Mouse (Mus musculus): Measurements from ENCODE around the gene Slc11a1.

Gene Slc11a1

GRCm38 (mm10) chr1:74386714-74387385, 11.9 kb downstream of the Slc11a1 start:
- in situ Hi-C loops (cut with MboI, MseI): loop anchor here (10.0 to 25.0 kb wide), 2 partner anchors 92 to 450 kb away; no protein-coding TSS in a partner anchor

- in situ Hi-C loops (cut with MboI, MseI): loop anchor here (10.0 to 25.0 kb wide), 2 partner anchors 93 to 450 kb away; no protein-coding TSS in a partner anchor
Observed at GRCm38 (mm10) chr1:74387386-74387988, 12.5 kb downstream of the Slc11a1 start.

GRCm38 (mm10) chr1:74388398-74388920, 13.5 kb downstream of the Slc11a1 start:
- in situ Hi-C loops (cut with MboI, MseI): loop anchor here (10.0 to 25.0 kb wide), 2 partner anchors 94 to 451 kb away; no protein-coding TSS in a partner anchor

- in situ Hi-C loops (cut with MboI, MseI): loop anchor here (10.0 to 25.0 kb wide), 2 partner anchors 95 to 453 kb away; no protein-coding TSS in a partner anchor
Observed at GRCm38 (mm10) chr1:74389831-74390286, 14.9 kb downstream of the Slc11a1 start.

- in situ Hi-C loops (cut with MboI, MseI): loop anchor here (25.0 kb wide), 1 partner anchor 453 kb away; no protein-coding TSS in a partner anchor
Observed at GRCm38 (mm10) chr1:74390287-74390906, 15.4 kb downstream of the Slc11a1 start.

GRCm38 (mm10) chr1:74390924-74391748, 16.1 kb downstream of the Slc11a1 start, which contains the start of gene Ctdsp1:
TSS of gene Ctdsp1 (plus strand) at chr1:74391509.
- in situ Hi-C loops (cut with MboI, MseI): loop anchor here (25.0 kb wide), 1 partner anchor 454 kb away; no protein-coding TSS in a partner anchor

- in situ Hi-C loops (cut with MboI, MseI): loop anchor here (25.0 kb wide), 1 partner anchor 455 kb away; no protein-coding TSS in a partner anchor
Observed at GRCm38 (mm10) chr1:74391844-74392441, 16.9 kb downstream of the Slc11a1 start.

GRCm38 (mm10) chr1:74392446-74392994, 17.5 kb downstream of the Slc11a1 start:
- in situ Hi-C loops (cut with MboI, MseI): loop anchor here (25.0 kb wide), 1 partner anchor 455 kb away; no protein-coding TSS in a partner anchor

- in situ Hi-C loops (cut with MboI, MseI): loop anchor here (25.0 kb wide), 1 partner anchor 456 kb away; no protein-coding TSS in a partner anchor
Observed at GRCm38 (mm10) chr1:74393010-74393409, 18.0 kb downstream of the Slc11a1 start.

GRCm38 (mm10) chr1:74393697-74394096, 18.7 kb downstream of the Slc11a1 start:
- in situ Hi-C loops (cut with MboI, MseI): loop anchor here (25.0 kb wide), 1 partner anchor 456 kb away; no protein-coding TSS in a partner anchor

- in situ Hi-C loops (cut with MboI, MseI): loop anchor here (25.0 kb wide), 1 partner anchor 457 kb away; no protein-coding TSS in a partner anchor
Observed at GRCm38 (mm10) chr1:74394311-74394710, 19.3 kb downstream of the Slc11a1 start.

GRCm38 (mm10) chr1:74394858-74395257, 19.9 kb downstream of the Slc11a1 start:
- in situ Hi-C loops (cut with MboI, MseI): loop anchor here (25.0 kb wide), 1 partner anchor 458 kb away; no protein-coding TSS in a partner anchor

GRCm38 (mm10) chr1:74395290-74395689, 20.3 kb downstream of the Slc11a1 start:
- in situ Hi-C loops (cut with MboI, MseI): loop anchor here (25.0 kb wide), 1 partner anchor 458 kb away; no protein-coding TSS in a partner anchor

- in situ Hi-C loops (cut with MboI, MseI): loop anchor here (25.0 kb wide), 1 partner anchor 459 kb away; no protein-coding TSS in a partner anchor
Observed at GRCm38 (mm10) chr1:74396456-74397222, 21.6 kb downstream of the Slc11a1 start.

GRCm38 (mm10) chr1:74397268-74397918, 22.4 kb downstream of the Slc11a1 start:
- in situ Hi-C loops (cut with MboI, MseI): loop anchor here (25.0 kb wide), 1 partner anchor 460 kb away; no protein-coding TSS in a partner anchor

GRCm38 (mm10) chr1:74397919-74398451, 23.0 kb downstream of the Slc11a1 start:
- in situ Hi-C loops (cut with MboI, MseI): loop anchor here (25.0 kb wide), 1 partner anchor 461 kb away; no protein-coding TSS in a partner anchor

GRCm38 (mm10) chr1:74400531-74400930, 25.5 kb downstream of the Slc11a1 start:
- in situ Hi-C loops (cut with MboI, MseI): loop anchor here (10.0 kb wide), 1 partner anchor 1816 kb away; the partner anchor contains the start of gene Smarcal1

All from T-helper 2 cell (primary cell).